Mouse (Mus musculus): Measurements from ENCODE around the gene Tmem116.
A peak's percentile ranks its signal among the peaks of the same experiment; 100 is the strongest.

DNA sequence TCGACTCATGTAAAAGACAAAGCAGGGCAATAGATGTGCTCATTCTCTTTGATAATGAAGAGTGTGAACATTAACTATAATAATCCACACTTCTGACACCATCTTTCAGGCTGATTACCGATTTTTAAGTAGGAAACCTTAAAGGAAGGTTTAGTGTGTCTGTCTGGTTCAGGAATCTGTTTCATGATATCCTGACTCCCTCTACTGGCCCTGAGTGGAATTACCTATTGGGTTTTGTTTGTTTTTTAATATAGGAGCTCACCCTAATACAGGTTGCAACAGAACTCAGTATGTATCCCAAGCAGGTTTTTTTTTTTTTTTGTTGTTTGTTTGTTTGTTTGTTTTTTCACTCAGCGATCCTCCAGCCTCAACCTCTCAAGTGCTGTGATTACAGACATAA, 26.0 kb downstream of the Tmem116 start:
- TF ChIP-seq EP300 (IDR thresholded peaks at IDR 0.05; ENCODE audit: low read depth) (no peak), CTCF (IDR thresholded peaks at IDR 0.05; ENCODE audit: low read depth) (peak; percentile 75)
